Mouse (Mus musculus) liver, embryonic 13.5 days (tissue): ENCODE data around the gene Zmiz1. TPM values are rescaled to one million over a fixed set of nuclear protein-coding genes. Genes with fewer than 3 reads are reported as not detected.
A peak's percentile ranks its signal among the peaks of the same experiment; 100 is the strongest.

Experiments used
- ATAC-seq: fragments of 200-750 bp; cut with Nextera tagmentation; 2 replicates; pipeline ENCODE4 v1.8.0; 2017; ENCODE audit warnings: low read depth, mild to moderate bottlenecking, moderate number of reproducible peaks, moderate library complexity
- DNase-seq: peaks from one replicate; pipeline ENCODE4 v3.0.0; 2022
- H3K27ac ChIP-seq: fragments of 300-500 bp; sonication (generic); 2 replicates; pipeline ENCODE4 v1.5.1; 2015; ENCODE audit warnings: moderate library complexity, mild to moderate bottlenecking, inconsistent platforms
- H3K27me3 ChIP-seq: fragments of 300-500 bp; sonication (generic); 2 replicates; pipeline ENCODE4 v1.6.1; 2015; ENCODE audit warnings: mild to moderate bottlenecking, inconsistent platforms
- H3K36me3 ChIP-seq: fragments of 300-500 bp; sonication (generic); 2 replicates; pipeline ENCODE4 v1.6.1; 2015; ENCODE audit warnings: mild to moderate bottlenecking, inconsistent platforms
- H3K4me1 ChIP-seq: fragments of 300-500 bp; sonication (generic); replicated peaks from 2 replicates; pipeline ENCODE4 v1.6.1; 2015; ENCODE audit warnings: inconsistent platforms
- H3K4me2 ChIP-seq: fragments of 300-500 bp; sonication (generic); 2 replicates; pipeline ENCODE4 v1.6.1; 2015; ENCODE audit warnings: inconsistent platforms, mild to moderate bottlenecking, moderate library complexity
- H3K4me3 ChIP-seq: fragments of 300-500 bp; sonication (generic); replicated peaks from 2 replicates; pipeline ENCODE4 v1.5.1; 2015; ENCODE audit warnings: mild to moderate bottlenecking, inconsistent platforms
- H3K9ac ChIP-seq: fragments of 300-500 bp; sonication (generic); 2 replicates; pipeline ENCODE4 v1.6.1; 2015; ENCODE audit warnings: mild to moderate bottlenecking, inconsistent platforms
- H3K9me3 ChIP-seq: fragments of 300-500 bp; sonication (generic); replicated peaks from 2 replicates; pipeline ENCODE4 v1.6.1; 2016; ENCODE audit warnings: inconsistent platforms
- WGBS: fragments of 180-500 bp; shearing (Covaris S2); methylation state at CpG from one replicate; pipeline ENCODE4 v1.1.7; 2015; ENCODE audit not compliant: insufficient replicate concordance; 5-methylcytosine and 5-hydroxymethylcytosine counted together
- polyA plus RNA-seq: library from polyadenylated mRNA; unstranded; fragments of >200 nt; fragmentation: Nextera tagmentation; extraction: Ambion mirVana; gene quantifications from 2 replicates; pipeline ENCODE4 v1.2.1, GENCODE M21; 2015

The Zmiz1 gene
- polyA plus RNA-seq, 1 experiment from 2014 or later = 4.5 TPM

DNA sequence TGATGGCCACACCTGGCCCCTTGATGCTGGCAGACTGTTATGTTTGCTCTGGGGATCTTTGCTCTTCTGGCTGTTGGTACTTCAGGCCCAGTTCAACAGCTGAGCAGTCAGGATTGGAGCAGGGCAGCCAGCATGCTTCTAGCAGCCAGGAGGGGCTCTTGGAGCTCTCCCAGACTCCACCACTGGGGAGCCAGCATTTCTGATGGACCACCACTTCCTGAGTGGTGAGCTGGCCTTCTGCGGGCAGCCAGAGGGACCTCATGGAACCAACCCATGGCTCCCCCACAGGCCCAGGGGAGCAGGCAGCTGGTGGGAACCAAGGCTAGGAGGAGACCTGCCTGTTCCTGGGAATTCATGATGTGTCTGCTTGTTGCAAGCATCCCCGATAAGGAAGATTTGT is 94.4 kb downstream of the Zmiz1 start:
- no peaks in the 10 kb centered on the region for H3K9me3 ChIP-seq
- DNase-seq = no peak

DNA sequence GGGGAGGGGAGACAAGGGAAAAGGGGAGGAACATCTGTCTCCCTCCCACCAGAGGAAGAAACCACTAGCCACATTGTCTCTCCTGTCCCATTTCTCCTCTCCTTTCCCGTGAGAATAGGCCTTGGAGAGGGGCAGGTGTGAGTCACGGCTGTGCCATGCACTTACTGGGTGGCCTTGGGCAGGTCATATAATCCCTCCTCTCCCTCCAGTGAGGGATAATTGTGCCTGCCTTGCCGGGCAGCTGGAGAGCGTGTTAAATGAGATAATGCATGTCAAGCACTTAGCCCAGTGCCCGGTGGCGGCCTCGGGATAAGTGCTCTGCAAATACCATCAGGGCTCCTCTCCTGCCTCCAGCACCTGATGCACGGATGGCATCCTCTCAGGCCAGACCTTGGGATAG is 95.8 kb downstream of the Zmiz1 start:
- Histone ChIP-seq H3K36me3 (peaks cover 3% of the 10 kb centered on the region; the same call in 1 of the 2 replicates), H3K4me3 (no peak overlapping the region), H3K4me1 (peaks cover 52% of the 10 kb centered on the region), H3K9ac (no peak overlapping the region), H3K27me3 (no peaks in the 10 kb centered on the region), H3K4me2 (no peak overlapping the region), H3K9me3 (no peaks in the 10 kb centered on the region), H3K27ac (no peak overlapping the region)
- 60% methylated on average over 8 of the region's 8 CpGs for WGBS
- DNase-seq (no peak), ATAC-seq (no peak)

More for the DNA sequence above, 94.4 kb downstream of the Zmiz1 start:
- Histone ChIP-seq H3K9ac (no peak overlapping the region), H3K4me3 (no peak overlapping the region), H3K36me3 (0 out of 2 replicates have a peak, but pooled peaks cover 3% of the 10 kb centered on the region), H3K4me1 (peaks cover 41% of the 10 kb centered on the region), H3K4me2 (no peak overlapping the region), H3K27me3 (no peaks in the 10 kb centered on the region), H3K27ac (no peak overlapping the region)
- no peak for ATAC-seq
- WGBS = 63% methylated on average over 2 of the region's 2 CpGs

GRCm38 (mm10) chr14:25555291-25555781 is 96.4 kb downstream of the Zmiz1 start:
- peak overlapping the region; percentile 2; the same call in 1 of the 2 replicates for H3K27ac ChIP-seq

GRCm38 (mm10) chr14:25555848-25556247 is 96.9 kb downstream of the Zmiz1 start:
- H3K4me2 ChIP-seq = no peak overlapping the region
- DNase-seq (no peak), ATAC-seq (no peak)
- H3K27me3 ChIP-seq = no peaks in the 10 kb centered on the region
- H3K9me3 ChIP-seq = no peaks in the 10 kb centered on the region
- no peak overlapping the region for H3K4me3 ChIP-seq
- peaks cover 3% of the 10 kb centered on the region; the same call in 1 of the 2 replicates for H3K36me3 ChIP-seq
- H3K4me1 ChIP-seq = peaks cover 63% of the 10 kb centered on the region
- 62% methylated on average over 7 of the region's 7 CpGs for WGBS
- H3K9ac ChIP-seq = no peak overlapping the region
- no peak overlapping the region for H3K27ac ChIP-seq

More at GRCm38 (mm10) chr14:25555291-25555781, 96.4 kb downstream of the Zmiz1 start:
- no peak overlapping the region for H3K4me3 ChIP-seq
- H3K36me3 ChIP-seq = peaks cover 3% of the 10 kb centered on the region; the same call in 1 of the 2 replicates
- no peak for ATAC-seq
- H3K9ac ChIP-seq = no peak overlapping the region
- no peaks in the 10 kb centered on the region for H3K9me3 ChIP-seq
- H3K4me2 ChIP-seq = no peak overlapping the region
- no peak for DNase-seq
- H3K4me1 ChIP-seq = peaks cover 57% of the 10 kb centered on the region
- WGBS = 72% methylated on average over 10 of the region's 10 CpGs
- H3K27me3 ChIP-seq = no peaks in the 10 kb centered on the region

GRCm38 (mm10) chr14:25557014-25557413 is 98.0 kb downstream of the Zmiz1 start:
- no peak for DNase-seq

DNA sequence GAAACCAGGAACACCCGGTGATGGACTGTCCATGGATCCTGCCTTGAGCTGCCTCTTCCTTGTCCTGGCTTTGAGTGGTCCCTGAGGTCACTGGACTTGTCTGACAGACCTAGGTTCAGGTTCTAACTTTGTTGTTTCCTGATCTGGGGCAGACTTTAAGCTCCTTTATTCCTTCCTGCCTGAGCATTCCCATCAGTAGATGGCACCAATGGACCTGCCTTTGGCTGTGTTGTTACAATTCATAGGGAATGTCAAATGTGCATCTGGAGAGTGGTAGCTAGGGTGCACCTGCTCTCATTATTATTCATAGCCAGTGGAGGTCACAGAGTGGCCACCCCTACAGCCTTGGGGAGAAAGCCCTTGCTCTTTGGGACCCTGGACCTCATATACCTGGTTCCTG is 99.5 kb downstream of the Zmiz1 start:
- H3K9me3 ChIP-seq = no peaks in the 10 kb centered on the region
- peaks cover 3% of the 10 kb centered on the region for H3K36me3 ChIP-seq
- H3K9ac ChIP-seq = no peak overlapping the region
- H3K27ac ChIP-seq = no peak overlapping the region
- 81% methylated on average over 1 of the region's 1 CpGs for WGBS
- no peak overlapping the region for H3K4me2 ChIP-seq
- no peaks in the 10 kb centered on the region for H3K27me3 ChIP-seq
- peaks cover 74% of the 10 kb centered on the region for H3K4me1 ChIP-seq
- DNase-seq = no peak
- no peak for ATAC-seq
- H3K4me3 ChIP-seq = no peak overlapping the region

More at GRCm38 (mm10) chr14:25557014-25557413, 98.0 kb downstream of the Zmiz1 start:
- 45% methylated on average over 8 of the region's 8 CpGs for WGBS
- H3K9ac ChIP-seq = no peak overlapping the region
- H3K27me3 ChIP-seq = no peaks in the 10 kb centered on the region
- H3K27ac ChIP-seq = peak overlapping the region; percentile 67
- no peaks in the 10 kb centered on the region for H3K9me3 ChIP-seq
- no peak for ATAC-seq
- H3K36me3 ChIP-seq = peaks cover 3% of the 10 kb centered on the region; the same call in 1 of the 2 replicates
- peaks cover 74% of the 10 kb centered on the region for H3K4me1 ChIP-seq
- no peak overlapping the region for H3K4me2 ChIP-seq
- H3K4me3 ChIP-seq = no peak overlapping the region

- Histone ChIP-seq H3K9ac (no peak overlapping the region), H3K27ac (no peak overlapping the region), H3K4me2 (no peak overlapping the region), H3K4me1 (peaks cover 72% of the 10 kb centered on the region), H3K9me3 (no peaks in the 10 kb centered on the region), H3K27me3 (no peaks in the 10 kb centered on the region), H3K36me3 (peaks cover 8% of the 10 kb centered on the region), H3K4me3 (no peak overlapping the region)
- ATAC-seq (no peak), DNase-seq (no peak)
- WGBS = 33% methylated on average over 5 of the region's 5 CpGs
Observed at GRCm38 (mm10) chr14:25559907-25560306, 100.9 kb downstream of the Zmiz1 start.

DNA sequence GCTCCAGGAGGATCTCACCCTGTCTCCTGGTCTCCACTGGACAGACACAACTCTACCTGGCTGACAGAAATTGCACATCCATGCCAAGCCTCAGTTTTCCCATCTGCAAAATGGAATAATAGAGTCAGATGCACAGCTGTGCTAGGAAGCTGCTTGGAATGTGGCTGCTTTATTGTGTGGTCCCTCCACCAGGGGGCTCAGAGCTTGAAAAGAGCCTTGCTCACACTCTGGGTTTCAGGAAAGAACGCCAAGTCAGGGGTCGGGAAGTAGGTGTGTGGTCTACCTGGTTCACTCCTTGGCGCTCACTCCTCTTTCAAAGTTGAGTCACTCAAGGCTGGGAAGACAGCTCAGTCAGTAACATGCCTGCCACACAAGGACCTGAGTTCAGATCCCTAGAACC is 101.9 kb downstream of the Zmiz1 start:
- Histone ChIP-seq H3K27ac (no peak overlapping the region), H3K9ac (no peak overlapping the region), H3K4me1 (peaks cover 71% of the 10 kb centered on the region), H3K27me3 (no peaks in the 10 kb centered on the region), H3K4me2 (no peak overlapping the region), H3K36me3 (peaks cover 8% of the 10 kb centered on the region), H3K4me3 (no peak overlapping the region), H3K9me3 (no peaks in the 10 kb centered on the region)
- DNase-seq (no peak), ATAC-seq (no peak)
- 75% methylated on average over 3 of the region's 3 CpGs for WGBS

DNA sequence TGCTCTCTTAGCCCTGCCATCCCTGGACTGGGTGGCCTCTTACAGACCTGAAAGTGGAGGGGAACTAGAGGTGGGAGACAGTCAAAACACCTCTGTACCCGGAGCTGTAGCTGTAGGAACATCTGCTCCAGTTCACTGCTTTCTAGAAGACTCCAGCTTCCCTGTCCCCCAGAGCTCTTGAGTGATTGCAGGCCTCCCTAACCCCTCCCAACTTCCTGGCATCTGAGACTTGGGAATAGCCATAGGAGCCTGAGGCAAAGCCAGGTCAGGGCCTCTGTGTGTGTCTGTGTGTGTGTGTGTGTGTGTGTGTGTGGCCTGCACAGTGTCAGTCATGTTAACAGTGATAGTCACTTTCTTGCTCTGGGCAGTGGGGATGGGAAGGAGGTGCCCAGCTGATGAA is 102.7 kb downstream of the Zmiz1 start:
- Histone ChIP-seq H3K36me3 (peaks cover 8% of the 10 kb centered on the region), H3K27me3 (no peaks in the 10 kb centered on the region), H3K4me1 (peaks cover 68% of the 10 kb centered on the region), H3K4me2 (no peak overlapping the region), H3K27ac (no peak overlapping the region; the same call in 1 of the 2 replicates), H3K9ac (no peak overlapping the region), H3K9me3 (no peaks in the 10 kb centered on the region), H3K4me3 (no peak overlapping the region)
- WGBS = 24% methylated on average over 1 of the region's 1 CpGs
- DNase-seq = no peak
- ATAC-seq = no peak

- no peak overlapping the region for H3K4me3 ChIP-seq
- no peaks in the 10 kb centered on the region for H3K27me3 ChIP-seq
- no peaks in the 10 kb centered on the region for H3K9me3 ChIP-seq
- peaks cover 8% of the 10 kb centered on the region for H3K36me3 ChIP-seq
- ATAC-seq = no peak
- peaks cover 68% of the 10 kb centered on the region for H3K4me1 ChIP-seq
- no peak for DNase-seq
- WGBS = 76% methylated on average over 4 of the region's 4 CpGs
- H3K9ac ChIP-seq = no peak overlapping the region
- no peak overlapping the region for H3K27ac ChIP-seq
- H3K4me2 ChIP-seq = no peak overlapping the region
Observed at GRCm38 (mm10) chr14:25562447-25562846, 103.5 kb downstream of the Zmiz1 start.

GRCm38 (mm10) chr14:25562909-25563308 is 103.9 kb downstream of the Zmiz1 start:
- DNase-seq = no peak
- Histone ChIP-seq H3K4me1 (peaks cover 68% of the 10 kb centered on the region), H3K36me3 (peaks cover 8% of the 10 kb centered on the region), H3K27ac (no peak overlapping the region), H3K9ac (no peak overlapping the region), H3K4me2 (no peak overlapping the region), H3K9me3 (no peaks in the 10 kb centered on the region), H3K27me3 (no peaks in the 10 kb centered on the region), H3K4me3 (no peak overlapping the region)
- WGBS = 75% methylated on average over 7 of the region's 7 CpGs
- ATAC-seq = no peak

- no peak overlapping the region for H3K27ac ChIP-seq
- no peaks in the 10 kb centered on the region for H3K27me3 ChIP-seq
- ATAC-seq (no peak), DNase-seq (no peak)
- no peaks in the 10 kb centered on the region for H3K9me3 ChIP-seq
- H3K36me3 ChIP-seq = peaks cover 8% of the 10 kb centered on the region
- no peak overlapping the region for H3K4me2 ChIP-seq
- H3K4me3 ChIP-seq = no peak overlapping the region
- peaks cover 65% of the 10 kb centered on the region for H3K4me1 ChIP-seq
- WGBS = 74% methylated on average over 8 of the region's 8 CpGs
- no peak overlapping the region for H3K9ac ChIP-seq
Observed at GRCm38 (mm10) chr14:25564577-25564976, 105.6 kb downstream of the Zmiz1 start.
